Mouse (Mus musculus): ENCODE data around the gene Reps2. TPM values are rescaled to one million over a fixed set of nuclear protein-coding genes. Genes with fewer than 3 reads are reported as not detected.
A peak's percentile ranks its signal among the peaks of the same experiment; 100 is the strongest.

The Reps2 gene
- polyA plus RNA-seq, 1 experiment from 2014 or later, result 0.60 TPM

GRCm38 (mm10) chrX:162660182-162660581, 16.7 kb upstream of the Reps2 start:
- H3K4me3 ChIP-seq (ENCODE audit: low read depth, low read length), result no peak overlapping the region

GRCm38 (mm10) chrX:162653518-162653917, 10.1 kb upstream of the Reps2 start:
- no peak for TF ChIP-seq CTCF (IDR thresholded peaks at IDR 0.05; ENCODE audit: low read depth)
- no peak overlapping the region for H3K4me2 ChIP-seq (replicated peaks; ENCODE audit: low read depth)
- no peak overlapping the region for H3K9ac ChIP-seq (ENCODE audit: low read depth, low read length)
- no peak for ATAC-seq
- 73% methylated on average over 7 of the region's 7 CpGs for WGBS
- H3K36me3 ChIP-seq (ENCODE audit: control insufficient read depth, insufficient read depth), result no peaks in the 10 kb centered on the region
- H3K27me3 ChIP-seq (replicated peaks; ENCODE audit: control insufficient read depth, insufficient read depth, low read length), result no peaks in the 10 kb centered on the region
- H3K9me3 ChIP-seq (ENCODE audit: control insufficient read depth), result no peaks in the 10 kb centered on the region
- H3K4me3 ChIP-seq (ENCODE audit: low read depth, low read length), result no peak overlapping the region
- H3K4me1 ChIP-seq (replicated peaks; ENCODE audit: control insufficient read depth, insufficient read depth, low read length), result no peaks in the 10 kb centered on the region
- H3K27ac ChIP-seq (ENCODE audit: low read depth, low read length), result no peak overlapping the region

More at GRCm38 (mm10) chrX:162660182-162660581, 16.7 kb upstream of the Reps2 start:
- Histone ChIP-seq H3K9me3 (ENCODE audit: control insufficient read depth) (no peaks in the 10 kb centered on the region), H3K27ac (ENCODE audit: low read depth, low read length) (no peak overlapping the region), H3K4me1 (replicated peaks; ENCODE audit: control insufficient read depth, insufficient read depth, low read length) (no peaks in the 10 kb centered on the region), H3K27me3 (replicated peaks; ENCODE audit: control insufficient read depth, insufficient read depth, low read length) (no peaks in the 10 kb centered on the region), H3K36me3 (ENCODE audit: control insufficient read depth, insufficient read depth) (no peaks in the 10 kb centered on the region), H3K4me2 (replicated peaks; ENCODE audit: low read depth) (no peak overlapping the region), H3K9ac (ENCODE audit: low read depth, low read length) (no peak overlapping the region)
- TF ChIP-seq CTCF (IDR thresholded peaks at IDR 0.05; ENCODE audit: low read depth), result no peak
- ATAC-seq, result no peak
- WGBS, result 96% methylated on average over 1 of the region's 1 CpGs

GRCm38 (mm10) chrX:162652445-162652844, 9.0 kb upstream of the Reps2 start:
- H3K4me3 ChIP-seq (ENCODE audit: low read depth, low read length), result no peak overlapping the region
- H3K36me3 ChIP-seq (ENCODE audit: control insufficient read depth, insufficient read depth), result no peaks in the 10 kb centered on the region
- no peaks in the 10 kb centered on the region for H3K4me1 ChIP-seq (replicated peaks; ENCODE audit: control insufficient read depth, insufficient read depth, low read length)
- H3K27ac ChIP-seq (ENCODE audit: low read depth, low read length), result no peak overlapping the region
- no peak overlapping the region for H3K4me2 ChIP-seq (replicated peaks; ENCODE audit: low read depth)
- no peak overlapping the region for H3K9ac ChIP-seq (ENCODE audit: low read depth, low read length)
- WGBS, result 84% methylated on average over 3 of the region's 3 CpGs
- no peak for ATAC-seq
- H3K27me3 ChIP-seq (replicated peaks; ENCODE audit: control insufficient read depth, insufficient read depth, low read length), result no peaks in the 10 kb centered on the region
- TF ChIP-seq CTCF (IDR thresholded peaks at IDR 0.05; ENCODE audit: low read depth), result no peak
- H3K9me3 ChIP-seq (ENCODE audit: control insufficient read depth), result no peaks in the 10 kb centered on the region

GRCm38 (mm10) chrX:162651125-162651524, 7.7 kb upstream of the Reps2 start:
- H3K36me3 ChIP-seq (ENCODE audit: control insufficient read depth, insufficient read depth), result no peaks in the 10 kb centered on the region
- H3K27ac ChIP-seq (ENCODE audit: low read depth, low read length), result no peak overlapping the region
- no peak for TF ChIP-seq CTCF (IDR thresholded peaks at IDR 0.05; ENCODE audit: low read depth)
- H3K4me2 ChIP-seq (replicated peaks; ENCODE audit: low read depth), result no peak overlapping the region
- no peak overlapping the region for H3K9ac ChIP-seq (ENCODE audit: low read depth, low read length)
- no peaks in the 10 kb centered on the region; the same call in 1 of the 2 replicates for H3K27me3 ChIP-seq (replicated peaks; ENCODE audit: control insufficient read depth, insufficient read depth, low read length)
- no peak for ATAC-seq
- H3K9me3 ChIP-seq (ENCODE audit: control insufficient read depth), result no peaks in the 10 kb centered on the region
- no peaks in the 10 kb centered on the region for H3K4me1 ChIP-seq (replicated peaks; ENCODE audit: control insufficient read depth, insufficient read depth, low read length)
- no peak overlapping the region for H3K4me3 ChIP-seq (ENCODE audit: low read depth, low read length)

- H3K9ac ChIP-seq (ENCODE audit: low read depth, low read length), result no peak overlapping the region
- 33% methylated on average over 4 of the region's 4 CpGs for WGBS
- H3K9me3 ChIP-seq (ENCODE audit: control insufficient read depth), result no peaks in the 10 kb centered on the region
Measured at GRCm38 (mm10) chrX:162643789-162644092, 292 bp upstream of the Reps2 start.

GRCm38 (mm10) chrX:162642402-162643090, 903 bp downstream of the Reps2 start:
- Histone ChIP-seq H3K27ac (ENCODE audit: low read depth, low read length) (no peak overlapping the region), H3K36me3 (ENCODE audit: control insufficient read depth, insufficient read depth) (no peaks in the 10 kb centered on the region), H3K27me3 (replicated peaks; ENCODE audit: control insufficient read depth, insufficient read depth, low read length) (no peaks in the 10 kb centered on the region; the same call in 1 of the 2 replicates), H3K4me1 (replicated peaks; ENCODE audit: control insufficient read depth, insufficient read depth, low read length) (no peaks in the 10 kb centered on the region), H3K4me3 (ENCODE audit: low read depth, low read length) (peak overlapping the region; percentile 44), H3K9ac (ENCODE audit: low read depth, low read length) (no peak overlapping the region), H3K4me2 (replicated peaks; ENCODE audit: low read depth) (peak overlapping the region; percentile 77), H3K9me3 (ENCODE audit: control insufficient read depth) (no peaks in the 10 kb centered on the region)
- WGBS, result 46% methylated on average over 11 of the region's 11 CpGs
- no peak for ATAC-seq
- TF ChIP-seq CTCF (IDR thresholded peaks at IDR 0.05; ENCODE audit: low read depth), result no peak

More at GRCm38 (mm10) chrX:162643789-162644092, 292 bp upstream of the Reps2 start:
- no peak for ATAC-seq
- no peak overlapping the region for H3K27ac ChIP-seq (ENCODE audit: low read depth, low read length)
- no peaks in the 10 kb centered on the region; the same call in 1 of the 2 replicates for H3K27me3 ChIP-seq (replicated peaks; ENCODE audit: control insufficient read depth, insufficient read depth, low read length)
- peak overlapping the region; percentile 77 for H3K4me2 ChIP-seq (replicated peaks; ENCODE audit: low read depth)
- TF ChIP-seq CTCF (IDR thresholded peaks at IDR 0.05; ENCODE audit: low read depth), result no peak
- H3K4me3 ChIP-seq (ENCODE audit: low read depth, low read length), result peak overlapping the region; percentile 44; the same call in 1 of the 2 replicates
- H3K4me1 ChIP-seq (replicated peaks; ENCODE audit: control insufficient read depth, insufficient read depth, low read length), result no peaks in the 10 kb centered on the region
- H3K36me3 ChIP-seq (ENCODE audit: control insufficient read depth, insufficient read depth), result no peaks in the 10 kb centered on the region

All from intestine, postnatal 0 days (tissue).